Mouse (Mus musculus): Measurements from ENCODE around the gene Map1a.

Gene Map1a

DNA sequence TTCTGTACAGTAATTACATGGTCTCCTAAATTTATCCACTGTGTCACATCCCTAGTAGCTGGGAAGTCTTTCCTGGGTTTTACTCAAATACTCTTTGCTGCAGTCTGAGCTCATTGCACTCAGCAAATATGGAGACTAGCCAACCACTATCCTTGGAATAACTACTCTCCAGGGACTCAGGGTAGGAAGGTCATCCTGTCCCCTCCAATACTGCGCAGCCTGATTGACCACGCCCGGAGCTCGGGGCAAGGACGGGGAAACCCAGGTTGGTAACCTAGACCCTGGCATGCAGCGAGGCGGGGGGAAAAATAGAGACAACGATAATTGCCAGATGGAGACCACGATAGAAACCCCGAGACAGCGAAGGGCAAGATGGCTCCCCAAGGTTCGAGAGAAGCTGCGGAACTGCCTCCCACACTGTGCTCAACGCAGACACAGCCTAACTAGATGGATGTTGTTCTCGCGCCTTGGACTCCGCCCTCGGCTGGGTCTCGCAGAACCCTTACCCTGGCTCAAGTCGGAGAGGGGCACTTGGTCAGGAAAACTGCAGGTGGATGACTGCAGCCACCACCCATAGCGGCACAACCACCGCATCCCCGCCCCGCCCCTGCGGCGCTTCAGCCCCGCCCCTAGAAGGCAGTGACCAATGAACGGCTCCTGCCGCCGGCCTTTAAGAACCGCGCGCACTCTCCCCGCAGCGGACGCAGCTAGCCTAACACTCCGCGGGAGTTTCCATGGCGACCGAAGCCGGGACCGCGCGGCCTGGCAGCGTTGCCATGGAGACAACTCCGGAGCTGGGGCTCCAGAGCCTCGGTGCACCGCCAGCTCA lies at the start of gene Map1a:
Map1a (plus strand) TSS at position 700 of the 829 bp plus-strand sequence.
- peak; percentile 95 for DNase-seq

GRCm38 (mm10) chr2:121244099-121244498 lies 45.3 kb upstream of the Map1a start:
- DNase-seq = no peak

GRCm38 (mm10) chr2:121249758-121250157 lies 39.6 kb upstream of the Map1a start:
- no peak for DNase-seq

- no peak for DNase-seq
These were observed 21.0 kb upstream of the Map1a start for GRCm38 (mm10) chr2:121268446-121268845.

DNA sequence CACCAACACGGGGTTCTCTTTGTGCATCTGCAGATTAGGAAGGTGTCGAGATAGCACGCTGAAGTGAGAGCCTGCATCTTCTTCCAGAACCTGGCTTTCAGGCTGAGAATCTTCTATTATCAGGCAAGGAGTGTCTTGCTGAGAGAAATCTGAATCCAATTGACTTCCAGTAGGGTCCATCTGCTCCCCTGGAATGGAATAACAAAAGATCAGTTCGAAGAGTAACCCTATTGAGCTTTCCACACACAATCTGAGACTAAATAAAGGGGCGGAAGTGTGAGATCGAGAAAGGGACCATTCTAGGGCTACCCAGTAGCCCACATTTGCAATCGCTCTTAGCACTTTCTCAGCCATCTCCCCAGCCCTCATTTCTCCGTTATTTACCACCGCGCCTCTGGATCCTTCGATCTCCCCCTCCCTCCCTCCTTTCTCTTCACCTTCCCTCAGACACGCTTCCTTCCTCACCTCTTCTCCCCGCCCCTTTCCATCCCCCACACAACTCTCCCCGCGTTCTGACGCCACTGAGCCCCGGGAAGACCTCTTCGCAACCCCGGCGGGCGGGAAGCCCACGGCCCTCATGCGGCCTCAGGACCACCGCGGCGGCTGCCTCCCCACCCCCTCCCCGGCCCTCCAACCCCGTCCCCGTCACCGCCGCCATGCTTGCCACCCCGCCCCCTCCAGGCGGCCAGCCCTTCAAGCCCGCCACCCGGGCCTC lies 18.7 kb upstream of the Map1a start:
- no peak for DNase-seq

DNA sequence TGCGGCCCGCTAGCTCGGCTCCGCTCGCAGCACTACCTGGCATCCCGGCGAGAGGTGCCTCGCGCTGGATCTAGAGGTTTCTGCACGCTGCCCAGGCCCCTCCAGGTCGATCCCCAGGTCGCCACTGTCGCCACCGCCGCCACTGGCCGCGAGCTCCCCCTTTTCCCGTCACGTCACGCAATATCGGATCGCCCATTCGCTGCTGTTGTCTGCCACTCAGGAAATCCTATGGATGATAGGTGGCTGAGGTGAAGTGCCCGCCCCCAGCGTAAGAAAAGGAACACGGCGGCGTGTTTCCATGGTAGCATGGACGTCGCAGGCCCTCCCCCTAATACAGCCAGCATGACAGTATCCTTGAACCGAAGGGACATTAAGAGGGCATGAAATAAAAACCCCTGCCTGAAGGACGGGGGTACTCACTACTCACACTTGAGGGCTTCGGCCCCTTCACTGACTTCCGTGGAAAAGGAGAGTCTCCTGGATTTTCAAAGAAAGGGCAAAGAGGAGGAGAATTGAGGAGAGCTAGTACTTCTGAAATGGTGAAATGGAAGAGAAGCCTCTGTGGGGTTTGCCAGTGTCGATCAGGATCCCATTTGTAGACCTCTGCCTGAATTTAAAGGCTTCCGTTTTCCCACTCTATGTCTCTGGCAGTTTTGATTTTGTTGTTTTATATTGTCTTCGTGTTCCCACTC lies 18.0 kb upstream of the Map1a start, which contains the start of gene Trp53bp1:
Trp53bp1 (minus strand) TSS at position 172 of the 692 bp plus-strand sequence.
- peak; percentile 96 for DNase-seq

GRCm38 (mm10) chr2:121271928-121272516 lies 17.4 kb upstream of the Map1a start:
- DNase-seq = no peak

DNA sequence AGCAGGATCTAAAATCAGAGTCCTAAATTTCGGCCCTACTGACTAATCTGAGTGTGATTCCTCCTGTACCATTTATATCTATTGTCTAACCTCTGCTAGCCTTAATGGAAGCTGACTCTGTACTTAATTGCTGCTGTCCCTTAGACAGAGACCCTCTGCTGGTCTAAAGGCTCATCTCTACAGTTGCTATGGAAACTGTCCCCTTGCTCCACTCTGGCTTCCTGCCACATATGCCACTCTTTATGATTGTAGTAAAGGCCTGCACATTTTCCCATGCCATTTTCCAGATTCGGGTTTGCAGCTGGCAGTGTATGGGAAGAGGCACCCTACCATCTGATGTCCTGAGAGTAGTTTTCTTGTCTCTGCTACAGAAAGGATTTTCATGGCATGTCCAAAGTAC lies 1.6 kb upstream of the Map1a start:
- no peak for DNase-seq

- DNase-seq = no peak
These were observed 535 bp downstream of the Map1a start for GRCm38 (mm10) chr2:121289730-121290540.

DNA sequence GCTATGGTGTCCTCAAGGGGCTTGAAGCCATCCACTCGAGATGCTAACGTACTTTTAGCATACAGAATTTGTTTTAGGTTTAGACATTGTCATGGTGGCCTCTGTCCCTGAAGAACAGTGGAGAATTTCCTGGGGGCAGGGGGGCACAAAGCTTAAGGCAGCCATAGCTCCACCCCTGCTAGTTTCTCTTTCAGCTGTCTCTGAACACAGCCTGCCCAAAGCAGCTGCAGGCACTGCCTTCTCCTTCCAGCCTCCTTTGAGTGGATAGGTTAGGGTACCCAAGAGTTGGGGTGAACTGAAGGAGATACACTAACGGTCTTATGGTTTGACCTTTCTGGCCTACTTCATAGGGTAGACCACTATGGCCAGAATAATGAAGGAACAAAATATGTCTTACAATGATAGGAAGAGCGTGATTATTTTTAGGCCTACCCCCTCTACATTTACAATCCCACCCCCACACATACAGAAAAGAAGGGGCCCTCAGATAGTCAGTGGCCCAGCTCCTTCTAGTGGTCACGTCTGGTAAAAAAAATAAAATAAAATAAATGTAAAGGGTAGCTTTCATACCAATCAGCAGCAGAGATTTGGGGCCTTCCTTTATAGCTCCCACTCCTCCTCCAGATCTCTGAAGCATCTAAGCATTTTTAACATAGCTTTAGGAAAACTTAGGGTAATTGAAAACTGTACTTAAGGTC lies 3.1 kb downstream of the Map1a start:
- no peak for DNase-seq

DNA sequence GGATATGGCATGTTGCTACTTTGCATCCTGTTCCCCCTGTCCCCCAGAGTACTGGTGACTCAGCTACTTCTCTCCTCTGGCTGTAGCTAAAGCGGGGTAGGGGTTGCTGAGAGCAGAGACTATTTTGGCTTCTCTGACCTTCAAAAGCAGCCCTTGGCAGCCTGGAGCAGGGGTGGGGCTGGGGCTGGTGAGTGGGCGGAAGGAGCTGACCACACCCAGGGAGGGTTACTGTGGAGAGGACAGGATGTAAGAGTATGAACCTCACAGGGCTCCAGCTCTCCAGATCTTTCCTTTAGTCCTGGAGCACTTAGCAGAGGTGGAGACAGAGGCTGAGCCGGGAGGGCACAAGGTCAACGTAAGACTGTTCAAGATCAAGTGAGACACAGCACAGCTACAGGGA lies 4.8 kb downstream of the Map1a start:
- DNase-seq = peak; percentile 41

GRCm38 (mm10) chr2:121294753-121295607 lies 5.6 kb downstream of the Map1a start:
- DNase-seq = peak; percentile 75

DNA sequence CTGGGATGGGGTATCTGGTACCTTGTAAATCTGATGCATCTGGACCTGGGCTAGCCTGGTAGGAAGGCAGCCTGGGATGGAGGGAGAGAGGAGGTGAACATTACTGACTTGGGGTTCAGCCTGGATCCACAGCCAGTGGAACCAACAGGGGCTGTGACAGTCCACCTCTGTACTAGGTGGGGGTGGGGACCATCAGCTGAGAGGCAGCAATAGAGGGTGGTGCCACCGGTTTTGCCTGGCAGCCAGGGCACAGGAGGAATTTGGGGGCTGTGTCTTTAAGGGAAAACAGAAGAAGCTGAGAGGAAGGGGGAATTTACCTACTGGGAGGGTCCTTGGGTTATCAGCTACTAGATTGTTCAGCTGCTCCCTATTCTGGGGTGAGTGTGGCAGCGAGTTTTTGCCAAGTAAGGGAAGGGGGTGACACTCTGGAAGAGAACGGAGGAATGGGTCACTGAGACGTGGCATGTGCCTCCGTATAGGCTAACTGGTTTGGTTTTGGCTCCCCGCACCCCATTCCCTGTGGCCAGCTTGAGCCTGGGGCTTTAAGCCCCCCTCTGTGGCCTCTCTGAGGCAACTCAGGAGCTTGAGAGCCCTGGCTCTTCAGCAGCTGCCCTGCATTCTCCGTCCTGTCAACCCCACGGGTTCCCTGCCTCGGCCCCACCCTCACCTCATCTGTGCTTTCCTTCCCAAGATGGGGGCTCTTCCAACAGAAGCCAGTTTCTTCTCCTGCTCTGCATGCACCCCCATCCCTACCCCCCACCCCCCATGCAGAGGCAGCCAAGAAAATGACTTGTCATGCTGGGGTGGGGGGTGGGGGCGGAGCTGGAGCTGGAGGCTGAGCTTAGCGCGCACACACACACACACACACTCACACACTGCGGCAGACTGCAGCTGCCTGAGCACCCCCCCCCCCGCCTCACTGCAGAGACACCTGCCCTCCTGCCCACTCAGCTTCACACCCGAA lies 6.5 kb downstream of the Map1a start:
- DNase-seq = peak; percentile 47

DNA sequence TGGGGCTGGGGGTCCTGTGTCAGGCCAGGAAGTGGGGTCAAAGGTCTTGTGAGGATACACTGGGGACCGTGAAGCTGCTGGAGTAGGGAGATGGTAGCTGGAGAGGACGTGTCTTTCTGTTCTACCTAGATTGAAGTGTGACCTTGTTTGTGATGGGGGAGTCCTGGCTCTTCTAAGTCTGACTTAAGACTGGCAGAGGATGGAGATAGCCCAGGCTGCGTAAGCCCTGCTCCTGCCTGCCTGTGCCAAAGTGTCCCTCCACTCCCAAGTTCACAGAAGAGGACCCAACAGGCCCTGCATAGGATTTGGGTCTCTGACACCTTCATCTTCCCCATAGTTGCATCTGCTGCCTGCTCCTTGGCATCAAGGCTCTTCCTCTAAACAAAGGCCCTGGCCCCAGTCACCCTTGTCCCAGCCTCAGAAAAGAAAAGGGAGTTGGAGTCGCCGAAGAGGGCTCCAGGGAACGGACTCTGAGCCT lies 7.4 kb downstream of the Map1a start:
- no peak for DNase-seq

DNA sequence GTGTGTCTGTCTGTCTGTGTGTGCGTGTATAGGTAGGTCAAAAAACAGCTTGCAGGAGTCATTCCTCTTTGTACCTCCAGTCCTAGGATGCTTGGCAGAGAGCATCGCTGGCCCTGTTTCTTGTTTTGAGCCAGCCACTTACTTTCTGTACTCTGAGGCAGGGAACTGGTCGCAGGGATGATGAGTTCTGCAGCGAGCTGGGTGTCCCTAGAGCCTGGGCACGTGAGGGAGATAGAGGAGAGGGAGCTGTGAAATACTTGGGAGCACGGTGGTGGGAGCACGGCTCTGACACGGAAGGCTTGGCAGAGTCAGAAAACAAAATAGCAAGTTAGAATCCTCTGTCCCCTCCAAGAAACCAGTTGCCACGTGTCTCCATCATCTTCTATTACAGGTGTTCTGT lies 8.3 kb downstream of the Map1a start:
- no peak for DNase-seq

GRCm38 (mm10) chr2:121298131-121298530 lies 8.7 kb downstream of the Map1a start:
- DNase-seq = no peak

DNA sequence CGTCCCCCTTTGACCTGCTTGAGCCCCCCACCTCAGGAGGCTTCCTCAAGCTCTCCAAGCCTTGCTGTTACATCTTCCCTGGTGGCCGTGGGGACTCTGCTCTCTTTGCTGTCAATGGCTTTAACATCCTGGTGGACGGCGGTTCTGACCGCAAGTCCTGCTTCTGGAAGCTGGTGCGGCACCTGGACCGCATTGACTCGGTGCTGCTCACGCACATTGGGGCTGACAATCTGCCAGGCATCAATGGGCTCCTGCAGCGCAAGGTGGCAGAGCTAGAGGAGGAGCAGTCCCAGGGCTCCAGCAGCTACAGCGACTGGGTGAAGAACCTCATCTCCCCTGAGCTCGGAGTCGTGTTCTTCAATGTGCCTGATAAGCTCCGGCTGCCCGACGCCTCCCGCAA lies 10.1 kb downstream of the Map1a start:
- DNase-seq = no peak

DNA sequence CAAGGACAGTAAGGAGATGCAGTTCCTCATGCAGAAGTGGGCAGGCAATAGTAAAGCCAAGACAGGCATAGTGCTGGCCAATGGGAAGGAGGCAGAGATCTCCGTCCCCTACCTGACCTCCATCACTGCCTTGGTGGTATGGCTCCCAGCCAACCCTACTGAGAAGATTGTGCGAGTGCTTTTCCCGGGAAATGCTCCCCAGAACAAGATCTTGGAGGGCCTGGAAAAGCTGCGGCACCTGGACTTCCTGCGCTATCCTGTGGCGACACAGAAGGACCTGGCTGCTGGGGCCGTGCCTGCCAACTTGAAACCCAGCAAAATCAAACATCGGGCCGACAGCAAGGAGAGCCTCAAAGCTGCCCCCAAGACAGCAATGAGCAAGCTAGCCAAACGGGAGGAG lies 10.6 kb downstream of the Map1a start:
- DNase-seq = no peak

DNA sequence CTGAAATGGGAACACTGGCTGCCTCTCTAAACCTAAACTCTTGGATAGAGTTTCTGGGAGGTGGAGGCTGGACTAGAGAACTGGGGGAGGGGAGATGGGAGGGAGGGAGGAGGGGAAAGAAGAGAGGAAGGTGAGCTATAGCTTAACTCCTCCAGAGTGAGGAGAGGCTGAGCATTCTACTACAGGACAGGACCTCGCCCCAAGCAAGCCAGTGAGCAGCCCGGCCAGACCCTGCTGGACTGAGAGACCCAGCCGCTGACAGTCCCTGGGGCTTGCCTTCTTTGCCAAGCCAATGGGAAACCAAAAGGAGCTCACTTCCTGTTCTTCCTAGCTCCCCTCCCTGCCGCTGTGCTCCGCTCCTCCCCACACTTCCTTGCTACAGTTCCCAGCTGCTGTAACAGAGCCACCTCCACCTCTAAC lies 19.6 kb downstream of the Map1a start:
- DNase-seq = peak; percentile 72
